Mouse (Mus musculus) gonadal fat pad, adult 2 months (tissue): Measurements from ENCODE around the gene Neurod1. TPM values are rescaled to one million over a fixed set of nuclear protein-coding genes. Genes with fewer than 3 reads are reported as not detected.

Experiments used
- DNase-seq: peaks from one replicate; pipeline ENCODE4 v3.0.0-alpha.2; 2012; ENCODE audit warnings: low read depth
- polyA plus RNA-seq: library from polyadenylated mRNA; depleted of rRNA; stranded (reverse); fragments of >200 nt; gene quantifications from 2 replicates; pipeline ENCODE4 v1.2.3, GENCODE M21; 2012; rRNA removed

Gene Neurod1
- polyA plus RNA-seq, 1 experiment: not detected

- DNase-seq: no peak
These were observed 13.2 kb downstream of the Neurod1 start for GRCm38 (mm10) chr2:79443401-79443800.

GRCm38 (mm10) chr2:79442906-79443305, 13.6 kb downstream of the Neurod1 start:
- no peak for DNase-seq

GRCm38 (mm10) chr2:79442227-79442626, 14.3 kb downstream of the Neurod1 start:
- DNase-seq: no peak

- DNase-seq: no peak
These were observed 26.5 kb downstream of the Neurod1 start for GRCm38 (mm10) chr2:79430061-79430460.

DNA sequence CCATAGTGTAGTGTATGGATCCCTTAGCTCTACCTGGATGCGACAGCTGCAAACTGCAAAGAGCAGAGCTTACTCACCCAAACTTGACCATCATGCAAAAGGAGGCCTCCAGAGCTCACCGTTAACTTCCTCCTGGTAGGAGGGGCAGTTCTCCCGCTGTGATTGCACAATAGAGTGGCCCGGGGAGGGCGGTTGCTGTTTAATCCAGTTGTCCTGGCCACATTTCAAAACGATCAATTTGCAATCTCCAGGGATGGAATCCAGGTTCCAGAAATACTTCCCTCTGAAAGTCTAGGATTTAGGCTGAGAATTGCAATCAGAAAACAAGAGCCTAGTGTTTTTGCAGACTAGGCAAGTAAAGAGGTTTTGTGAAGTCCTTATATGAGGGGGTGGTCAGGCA, 26.9 kb downstream of the Neurod1 start:
- DNase-seq: no peak

GRCm38 (mm10) chr2:79429108-79429507, 27.4 kb downstream of the Neurod1 start:
- no peak for DNase-seq

DNA sequence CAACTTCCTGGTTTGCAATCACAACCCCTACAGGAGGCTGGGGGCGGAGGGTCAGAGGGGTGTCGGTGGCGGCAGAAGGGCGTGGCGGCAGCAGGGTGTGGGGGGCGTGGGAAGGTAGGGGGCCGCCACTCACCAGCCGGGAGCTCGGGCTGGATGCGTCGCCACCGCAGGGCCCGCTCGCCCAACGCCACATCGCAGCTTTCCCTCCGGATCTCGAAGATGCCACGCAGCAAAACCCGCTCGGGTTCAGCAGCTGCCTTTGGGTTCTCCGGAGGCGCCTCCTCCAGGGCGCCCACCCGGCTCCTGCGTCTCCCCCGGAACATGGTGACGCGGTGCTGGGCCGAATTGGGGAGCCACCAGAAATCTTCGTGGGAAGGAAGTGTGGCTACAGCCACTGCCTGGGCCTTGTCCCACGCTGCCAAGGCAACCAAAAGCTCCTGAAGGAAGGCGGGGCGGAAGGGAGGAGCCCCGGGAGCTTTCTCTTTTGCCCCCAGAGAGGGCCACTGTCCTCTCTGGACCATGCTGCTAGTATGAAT, 27.9 kb downstream of the Neurod1 start:
- no peak for DNase-seq

DNA sequence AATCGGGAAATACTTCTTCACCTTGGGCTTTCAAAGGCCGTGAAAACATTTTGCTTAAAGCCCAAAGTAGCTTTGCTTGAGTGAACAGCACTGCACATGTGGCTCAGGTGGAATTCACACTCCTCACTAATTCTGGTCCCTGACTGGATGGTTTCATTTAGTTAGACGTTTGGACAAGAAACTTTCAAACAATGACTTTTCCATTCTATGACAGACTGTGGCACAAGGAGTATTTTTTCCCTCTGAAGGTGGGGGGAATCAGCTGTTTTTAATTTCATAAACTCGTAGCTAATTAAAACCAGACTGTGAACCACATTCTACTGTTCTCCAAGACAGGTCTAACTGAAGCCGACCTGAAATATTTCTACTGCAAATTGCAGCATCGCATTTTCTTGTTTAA, 28.5 kb downstream of the Neurod1 start:
- DNase-seq: no peak

DNA sequence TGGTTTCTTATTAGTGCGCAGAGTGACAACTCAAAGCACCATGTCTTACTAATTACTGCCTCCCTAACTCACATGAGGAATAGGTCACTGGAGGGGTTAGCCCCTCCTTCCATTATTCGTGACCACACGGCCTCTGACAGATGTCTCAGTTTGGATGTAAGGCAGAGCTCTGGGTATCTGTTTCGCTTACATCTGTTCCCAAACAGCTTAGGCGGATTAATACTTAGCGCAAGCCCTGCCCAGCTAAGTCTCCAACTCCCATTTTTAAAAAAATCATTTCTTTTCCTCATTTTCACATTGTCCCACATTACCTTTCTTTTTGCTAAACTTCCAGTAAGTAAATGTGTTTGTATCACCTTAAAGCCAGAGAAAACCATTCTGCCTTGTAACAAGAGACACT, 34.9 kb downstream of the Neurod1 start:
- no peak for DNase-seq

DNA sequence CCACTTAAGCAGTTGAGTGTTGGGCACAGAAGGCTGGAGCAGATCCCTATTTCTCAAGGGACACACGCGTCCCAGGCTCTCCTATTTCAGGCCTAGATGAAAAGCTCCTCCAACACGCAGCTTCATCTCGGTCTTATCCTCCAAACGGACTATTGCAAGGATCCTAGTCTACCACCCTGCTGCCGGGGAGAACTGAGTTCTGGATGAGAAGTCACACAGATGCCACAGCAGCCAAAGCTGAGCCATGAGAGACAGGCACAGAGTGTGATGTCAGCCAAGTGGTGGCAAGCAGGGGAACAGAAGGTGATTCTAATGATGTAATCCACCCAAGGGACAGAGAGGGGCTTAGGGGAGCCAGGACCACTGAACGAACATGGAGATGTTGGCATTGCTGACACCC, 42.0 kb downstream of the Neurod1 start:
- no peak for DNase-seq

- no peak for DNase-seq
These were observed 45.7 kb downstream of the Neurod1 start for GRCm38 (mm10) chr2:79410903-79411255.

DNA sequence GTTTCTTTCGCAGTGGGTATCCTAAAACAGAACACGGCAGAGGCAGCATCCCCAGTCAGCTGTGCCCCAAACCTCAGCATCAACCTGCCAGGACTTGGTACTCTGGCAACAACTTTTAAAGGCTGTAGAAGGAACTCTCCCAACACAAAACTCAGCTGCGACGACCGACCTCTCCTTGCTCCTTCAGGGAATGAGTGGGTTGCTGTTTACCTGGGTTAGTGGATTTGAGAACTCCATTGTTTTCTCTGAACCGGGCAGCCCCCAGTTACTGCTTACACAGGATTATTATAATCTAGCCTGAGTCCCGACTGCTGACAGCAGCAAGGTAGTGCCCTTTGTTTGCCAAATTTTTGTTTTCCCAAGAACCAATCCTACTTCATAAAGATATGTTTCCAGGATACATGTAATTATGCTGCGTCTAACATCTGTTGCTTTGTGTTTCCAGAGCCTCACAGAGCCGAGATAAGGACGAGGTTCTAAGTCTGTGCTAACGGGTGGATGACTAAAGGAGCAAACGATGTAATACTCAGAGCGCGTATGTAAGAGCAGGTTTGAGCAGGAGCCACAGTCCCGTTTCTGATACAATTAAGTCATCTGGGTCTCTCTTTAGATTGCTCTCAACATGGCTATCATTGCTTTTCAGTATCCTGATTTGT, 46.2 kb downstream of the Neurod1 start:
- no peak for DNase-seq

DNA sequence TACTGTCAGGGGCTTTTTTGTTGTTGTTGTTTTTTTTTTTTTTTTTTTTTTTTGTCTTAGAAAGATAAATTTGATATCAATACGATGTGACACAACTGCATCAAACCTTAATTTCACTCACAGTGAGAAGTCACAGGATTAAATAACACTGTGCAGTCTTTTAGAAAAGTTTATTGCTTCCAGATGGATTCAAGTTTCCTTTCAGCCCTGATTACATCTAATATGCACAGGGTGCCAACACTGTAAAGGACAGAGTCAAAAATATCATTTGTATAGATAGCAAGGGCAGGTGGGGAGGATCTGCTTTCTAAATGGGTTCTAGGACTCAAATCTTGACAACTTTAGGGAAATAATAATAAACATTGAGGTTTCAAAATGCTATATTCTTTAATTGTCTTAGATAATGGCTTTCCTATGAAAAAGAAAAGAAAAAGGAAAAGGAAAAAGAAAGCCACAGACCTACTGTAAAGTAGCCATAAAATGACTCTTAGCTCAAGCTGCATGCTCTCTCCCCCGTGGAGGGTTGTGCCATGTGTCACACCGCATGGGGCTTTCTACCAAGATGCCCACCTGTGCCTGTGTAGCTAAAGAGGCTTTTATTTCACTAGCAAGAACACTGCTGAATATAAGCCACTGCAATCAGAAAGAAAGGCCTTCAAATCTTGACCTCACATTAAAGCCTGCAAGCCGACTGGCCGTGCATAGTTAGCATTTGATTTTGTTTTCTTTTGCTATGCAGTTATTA, 50.7 kb downstream of the Neurod1 start:
- no peak for DNase-seq

Other genes with a start within 250 kb of the Neurod1 start
- gene Itga4, start 201.3 kb downstream of the Neurod1 start, polyA plus RNA-seq: 1.5 and 1.8 TPM in 2 replicates
- 0.31 and 0.33 TPM in 2 replicates for gene Cerkl, start within 50 bp of the Neurod1 start, polyA plus RNA-seq
- gene Itprid2, start 178.6 kb upstream of the Neurod1 start, polyA plus RNA-seq: 9.1 and 18.2 TPM in 2 replicates